Mouse (Mus musculus) CH12.LX (cell line): ENCODE measurements around the gene Ndufaf1.

Experiments used
- CTCF ChIP-seq, 2 experiments: IDR thresholded peaks in 1 of 2; conservative IDR thresholded peaks in 1 of 2; 2 replicates each; pipeline ENCODE4 v1.5.1; 2011 to 2012; ENCODE audit warnings: low read depth in 2 of 2, low read length in 2 of 2, improper control_type of control experiment in 1 of 2, inconsistent platforms in 1 of 2, mild to moderate bottlenecking in 1 of 2, moderate library complexity in 1 of 2
- ELF1 ChIP-seq: IDR thresholded peaks from 2 replicates; pipeline ENCODE4 v1.6.1; 2014; ENCODE audit warnings: low read depth, mild to moderate bottlenecking, inconsistent platforms, low read length, improper control_type of control experiment
- MEF2A ChIP-seq: IDR thresholded peaks from 2 replicates; pipeline ENCODE4 v1.6.1; 2014; ENCODE audit warnings: low read depth, mild to moderate bottlenecking, inconsistent platforms, low read length, improper control_type of control experiment, borderline replicate concordance
- POLR2A ChIP-seq: IDR thresholded peaks from 2 replicates; pipeline ENCODE4 v1.6.1; 2011; ENCODE audit warnings: low read depth, mild to moderate bottlenecking, improper control_type of control experiment, low read length
- SIN3A ChIP-seq: IDR thresholded peaks from 2 replicates; pipeline ENCODE4 v1.6.1; 2012; ENCODE audit warnings: low read length, improper control_type of control experiment, inconsistent platforms
- TCF12 ChIP-seq: IDR thresholded peaks from 2 replicates; pipeline ENCODE4 v1.6.1; 2014; ENCODE audit warnings: low read depth, mild to moderate bottlenecking, inconsistent platforms, low read length, improper control_type of control experiment
- USF2 ChIP-seq: conservative IDR thresholded peaks from 2 replicates; pipeline ENCODE4 v1.6.1; 2011; ENCODE audit warnings: low read depth, low read length, improper control_type of control experiment
- ZC3H11A ChIP-seq: IDR thresholded peaks from 2 replicates; pipeline ENCODE4 v1.6.1; 2012; ENCODE audit warnings: low read depth, mild to moderate bottlenecking, inconsistent platforms, low read length, improper control_type of control experiment
- ZKSCAN1 ChIP-seq: IDR thresholded peaks from 2 replicates; pipeline ENCODE4 v1.6.1; 2012; ENCODE audit warnings: low read depth, inconsistent platforms, low read length, improper control_type of control experiment, borderline replicate concordance

DNA sequence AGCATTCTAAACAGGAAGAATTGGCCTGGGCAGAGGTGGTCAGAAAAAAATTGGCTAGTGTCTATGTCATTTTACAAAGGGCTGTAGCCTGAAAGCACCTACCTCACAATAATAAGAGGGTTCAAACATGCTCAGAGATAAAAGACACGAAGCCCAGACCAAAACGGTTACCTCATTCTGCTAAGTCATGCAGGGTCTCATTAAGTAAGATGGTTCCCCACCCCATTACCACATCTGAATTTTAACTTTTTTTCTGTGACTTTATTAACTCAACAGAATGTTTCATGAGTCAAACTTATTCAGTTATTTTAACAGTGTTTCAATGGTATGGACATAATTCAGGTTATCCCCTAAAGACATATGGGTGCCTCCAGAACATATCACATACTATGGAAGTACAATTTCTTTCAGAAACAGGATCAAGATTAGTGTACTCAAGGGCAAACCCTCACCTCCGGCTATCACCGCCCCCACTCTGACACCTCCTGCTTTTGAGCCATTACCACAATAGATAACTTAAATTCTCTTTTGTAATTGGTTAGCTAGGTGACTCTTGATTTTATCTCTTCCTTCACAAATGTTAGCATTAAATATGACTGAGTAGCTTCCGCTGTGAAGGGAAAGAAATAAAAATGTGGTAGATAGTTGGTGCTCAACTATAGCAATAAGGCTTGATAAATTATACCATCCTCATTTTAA is 21.3 kb downstream of the Ndufaf1 start:
- no peak for TF ChIP-seq ZC3H11A
- TF ChIP-seq CTCF (conservative IDR thresholded peaks at IDR 0.05 in 1 of 2, IDR thresholded peaks at IDR 0.05 in 1 of 2; ENCODE audit: low read depth in 2 of 2, low read length in 2 of 2) = no peak
- no peak for TF ChIP-seq POLR2A
- no peak for TF ChIP-seq SIN3A
- no peak for TF ChIP-seq USF2
- TF ChIP-seq ELF1 = no peak
- no peak for TF ChIP-seq ZKSCAN1
- TF ChIP-seq MEF2A = no peak
- TF ChIP-seq TCF12 = no peak
